Mouse (Mus musculus) cortical plate, adult 2 months (tissue): ENCODE data around the gene Slc41a2.

Experiments
- CTCF ChIP-seq: fragments of 200-500 bp; IDR thresholded peaks from 2 replicates; pipeline ENCODE4 v1.5.1; 2011; ENCODE audit warnings: mild to moderate bottlenecking, control low read depth, low read length; ENCODE audit not compliant: insufficient read depth; ENCODE audit errors: extremely low read depth
- POLR2A ChIP-seq: fragments of 200-500 bp; IDR thresholded peaks from 2 replicates; pipeline ENCODE4 v1.6.1; 2011; ENCODE audit warnings: mild to moderate bottlenecking, low read length, control low read depth; ENCODE audit not compliant: insufficient read depth; ENCODE audit errors: extremely low read depth

DNA sequence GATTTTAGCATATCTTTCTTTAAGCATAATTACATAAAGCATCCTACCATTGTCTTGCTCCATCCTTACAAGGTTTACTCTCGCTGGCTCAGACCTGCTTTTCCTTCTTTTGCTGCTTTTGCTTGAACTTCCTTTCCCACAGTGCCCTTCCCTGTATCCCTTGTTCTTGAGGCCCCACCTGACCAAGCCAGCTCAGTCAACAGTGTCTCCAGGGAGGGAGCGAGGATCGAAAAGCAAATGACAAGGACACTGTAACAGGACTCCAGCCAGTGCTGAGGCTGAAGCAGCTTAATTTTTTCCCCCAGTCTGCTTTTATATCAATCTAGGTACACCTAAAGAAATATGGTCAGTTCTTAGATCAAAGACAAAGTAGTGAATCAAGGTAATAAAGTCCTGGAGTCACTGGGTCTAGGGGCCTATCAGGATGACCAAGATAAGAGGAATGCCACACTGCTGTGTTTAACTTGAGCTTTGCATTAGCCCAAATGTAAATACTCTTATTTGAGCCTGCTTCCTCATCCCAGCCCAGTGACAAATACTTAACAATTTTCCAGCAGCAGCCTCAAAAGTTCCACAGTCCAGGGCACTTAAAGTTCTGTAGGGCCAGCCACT lies 36.5 kb upstream of the Slc41a2 start:
- no peak for TF ChIP-seq CTCF
- TF ChIP-seq POLR2A: no peak
